Mouse (Mus musculus) spleen, postnatal 36 days (tissue): ENCODE results near the gene Sec1.

ENCODE experiments used
- DNase-seq, 2 experiments: peaks; one replicate each; pipeline ENCODE4 v3.0.0; 2022; ENCODE audit warnings: low spot score in 2 of 2, mixed read lengths in 1 of 2

Gene Sec1

DNA sequence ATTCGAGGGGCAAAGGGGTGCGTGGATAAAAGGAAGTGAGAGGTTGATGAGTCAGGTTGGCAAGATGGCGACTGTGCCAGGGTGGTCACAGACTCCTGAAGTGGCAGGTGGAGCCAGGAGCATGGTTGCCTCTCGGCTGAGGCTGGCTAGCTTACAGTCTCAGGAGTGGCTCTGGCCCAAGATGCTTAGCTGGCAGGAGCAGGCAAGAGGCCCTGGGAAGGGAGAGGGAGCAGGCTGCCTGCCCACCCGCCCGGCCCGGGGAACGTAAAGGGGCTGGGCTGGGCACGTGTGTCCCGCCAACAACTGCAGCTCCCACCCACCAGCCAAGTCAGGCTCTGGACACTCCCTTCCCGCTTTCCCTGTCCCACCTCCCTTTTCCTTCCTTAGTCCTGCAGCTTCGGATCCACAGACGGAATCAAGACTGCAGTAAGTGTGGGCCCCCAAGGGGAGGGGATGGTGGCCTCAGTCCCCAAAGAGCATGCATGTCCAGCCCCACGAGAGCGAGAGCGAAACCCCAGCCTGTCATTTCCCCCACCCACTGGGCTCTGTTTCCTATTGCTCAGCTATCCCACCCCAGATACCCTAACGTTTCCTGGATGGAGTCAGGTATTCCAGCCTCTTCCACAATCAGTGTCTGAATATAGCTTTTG is 52.7 kb downstream of the Sec1 start:
- DNase-seq: no peak

- DNase-seq: no peak
Measured at GRCm38 (mm10) chr7:45640191-45640957, 53.8 kb downstream of the Sec1 start.

DNA sequence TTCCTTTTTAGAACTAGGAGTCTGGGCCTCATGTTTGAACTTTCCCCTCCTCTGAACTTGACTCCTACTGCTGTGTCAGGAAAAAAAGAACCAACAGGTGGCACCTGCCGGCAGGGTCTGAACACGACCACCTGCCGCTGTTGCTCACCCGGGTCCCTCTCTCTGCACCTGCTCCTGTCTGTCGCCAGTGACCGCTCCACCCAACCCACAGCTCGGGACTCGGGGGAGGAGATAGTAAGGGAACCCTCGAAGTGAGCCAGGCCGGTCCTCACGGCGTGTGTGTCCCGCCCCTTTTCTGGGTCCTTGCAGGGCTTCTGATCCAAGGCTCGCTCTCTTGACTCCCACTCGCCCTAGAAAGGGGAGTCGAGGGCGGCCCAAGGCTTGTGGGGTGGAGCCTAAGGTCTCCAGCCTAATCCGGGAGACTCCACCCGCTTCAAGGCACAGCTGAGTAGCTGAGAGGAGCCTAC is 54.6 kb downstream of the Sec1 start, which contains the start of gene Mamstr:
Gene Mamstr (plus strand): TSS at position 417 of the 467 bp plus-strand sequence.
- DNase-seq: no peak

GRCm38 (mm10) chr7:45638623-45639401 is 55.4 kb downstream of the Sec1 start:
- DNase-seq: peak; percentile 32 to 42

- no peak for DNase-seq
Measured at GRCm38 (mm10) chr7:45637710-45638109, 56.5 kb downstream of the Sec1 start.

DNA sequence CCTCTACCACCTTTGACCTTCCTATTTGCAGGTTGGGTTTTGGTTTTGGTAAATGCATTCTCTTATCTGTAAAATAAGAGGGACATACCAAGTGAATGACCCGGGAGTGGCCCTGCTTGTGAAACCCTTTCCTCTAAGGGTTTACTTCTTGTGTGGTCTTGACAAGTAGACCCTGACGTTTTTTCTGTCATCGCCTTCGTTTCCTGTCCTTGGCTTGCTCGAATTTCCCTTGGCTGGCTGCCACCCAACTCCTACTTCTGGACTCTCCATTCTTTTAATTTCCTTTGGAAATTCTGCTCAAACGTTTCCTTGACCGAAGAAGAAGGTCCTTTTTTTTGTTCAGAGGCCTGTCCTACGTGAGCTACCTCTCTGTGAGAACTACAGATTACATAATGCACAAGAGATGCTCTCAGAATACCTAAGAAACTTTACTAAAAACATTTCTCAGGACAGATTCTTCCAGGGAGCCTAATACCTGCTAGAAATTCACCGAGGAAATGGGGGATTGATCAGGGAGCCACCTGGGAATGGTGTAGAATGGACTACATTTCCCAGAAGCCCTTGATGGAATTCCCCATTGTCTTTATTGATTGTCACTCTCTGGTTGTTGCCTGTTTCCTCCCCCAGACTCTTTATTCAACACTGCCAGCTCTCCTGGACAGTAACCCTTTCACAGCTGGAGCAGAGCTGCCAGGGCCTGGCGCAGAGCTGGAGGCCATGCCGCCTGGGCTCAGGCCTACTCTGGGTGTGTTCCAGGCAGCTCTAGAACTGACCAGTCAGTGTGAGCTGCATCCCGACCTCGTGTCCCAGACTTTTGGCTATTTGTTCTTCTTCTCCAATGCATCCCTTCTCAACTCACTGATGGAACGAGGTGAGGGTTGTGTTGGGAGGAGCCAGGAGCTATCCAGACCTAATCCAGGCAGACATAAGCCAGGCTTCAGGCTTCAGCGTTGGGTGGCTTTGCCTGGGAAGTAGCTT is 58.2 kb downstream of the Sec1 start:
- DNase-seq: no peak

DNA sequence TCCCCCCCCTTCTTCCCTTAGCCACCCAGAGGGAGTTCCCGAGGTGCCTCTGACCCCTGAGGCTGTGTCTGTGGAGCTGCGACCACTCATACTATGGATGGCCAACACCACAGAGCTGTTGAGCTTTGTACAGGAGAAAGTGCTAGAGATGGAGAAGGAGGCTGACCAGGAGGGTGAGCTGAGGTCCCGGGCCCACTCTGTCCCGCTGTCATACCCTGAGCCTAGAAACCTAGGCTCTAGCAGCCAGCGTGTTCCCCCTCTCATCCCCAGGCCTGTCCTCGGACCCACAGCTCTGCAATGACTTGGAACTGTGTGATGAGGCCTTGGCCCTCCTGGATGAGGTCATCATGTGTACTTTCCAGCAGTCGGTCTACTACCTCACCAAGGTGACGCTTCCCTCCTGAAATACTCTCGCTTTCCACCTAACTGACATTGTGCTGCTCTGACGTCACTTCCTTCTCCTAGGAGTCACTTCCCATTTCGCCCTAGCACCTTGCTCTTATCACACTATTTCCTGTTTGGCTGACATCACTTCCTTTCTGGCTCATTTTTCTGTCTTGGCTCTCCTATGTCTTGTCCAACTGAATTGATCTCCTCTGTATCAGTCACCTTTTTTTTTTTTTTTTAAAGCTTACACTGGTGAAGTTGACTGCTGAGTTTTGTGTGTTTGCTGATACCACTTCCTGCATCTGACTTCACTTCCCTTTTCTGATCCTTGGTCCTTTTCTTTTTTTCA is 59.1 kb downstream of the Sec1 start:
- peak; percentile 20 to 39 for DNase-seq

DNA sequence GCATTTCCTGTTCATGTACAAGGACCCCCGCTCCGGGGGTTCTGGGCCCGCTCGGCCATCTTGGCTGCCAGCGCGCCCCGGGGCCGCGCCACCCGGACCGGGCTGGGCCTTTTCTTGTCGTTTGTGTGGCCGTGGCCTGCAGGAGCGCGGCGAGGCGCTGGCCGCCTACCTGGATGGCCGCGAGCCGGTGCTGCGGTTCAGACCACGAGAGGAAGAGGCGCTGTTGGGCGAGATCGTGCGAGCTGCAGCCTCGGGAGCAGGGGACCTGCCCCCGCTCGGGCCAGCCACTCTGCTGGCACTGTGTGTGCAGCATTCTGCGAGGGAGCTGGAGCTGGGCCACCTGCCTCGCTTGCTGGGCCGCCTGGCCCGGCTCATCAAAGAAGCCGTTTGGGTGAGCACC is 61.7 kb downstream of the Sec1 start:
- DNase-seq: no peak

DNA sequence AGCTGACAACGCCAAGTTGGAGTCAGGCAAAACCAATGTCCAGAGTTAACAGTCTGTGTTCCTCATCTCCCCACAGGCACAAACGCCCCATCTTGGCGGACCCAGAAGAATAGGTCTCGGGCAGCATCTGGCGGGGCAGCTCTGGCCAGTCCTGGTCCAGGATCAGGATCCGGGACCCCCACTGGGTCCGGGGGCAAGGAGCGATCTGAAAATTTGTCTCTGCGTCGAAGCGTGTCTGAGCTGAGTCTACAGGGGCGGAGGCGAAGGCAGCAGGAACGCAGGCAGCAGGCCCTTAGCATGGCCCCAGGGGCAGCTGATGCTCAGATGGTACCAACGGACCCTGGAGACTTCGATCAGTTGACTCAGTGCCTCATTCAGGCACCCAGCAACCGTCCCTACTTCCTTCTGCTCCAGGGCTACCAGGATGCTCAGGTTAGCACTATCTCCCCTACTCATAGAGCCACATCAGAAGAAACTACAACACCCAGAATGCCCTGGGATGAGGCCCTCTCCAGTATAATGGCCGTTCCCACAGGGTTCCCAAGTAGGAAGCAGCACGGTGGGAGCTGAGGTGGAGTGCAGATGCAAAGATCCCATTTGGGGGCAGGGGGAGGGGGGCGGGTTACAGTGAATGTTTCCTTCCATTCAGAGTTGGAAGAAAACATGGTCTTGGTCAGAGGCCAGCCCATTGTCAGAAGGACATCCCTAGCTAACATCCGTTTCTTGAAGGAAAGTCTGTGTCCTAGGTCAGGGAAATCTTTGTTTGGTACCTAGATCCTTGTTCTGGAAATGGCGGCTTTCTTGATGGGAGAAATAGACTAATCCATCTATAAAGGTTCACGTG is 63.9 kb downstream of the Sec1 start:
- DNase-seq: no peak

DNA sequence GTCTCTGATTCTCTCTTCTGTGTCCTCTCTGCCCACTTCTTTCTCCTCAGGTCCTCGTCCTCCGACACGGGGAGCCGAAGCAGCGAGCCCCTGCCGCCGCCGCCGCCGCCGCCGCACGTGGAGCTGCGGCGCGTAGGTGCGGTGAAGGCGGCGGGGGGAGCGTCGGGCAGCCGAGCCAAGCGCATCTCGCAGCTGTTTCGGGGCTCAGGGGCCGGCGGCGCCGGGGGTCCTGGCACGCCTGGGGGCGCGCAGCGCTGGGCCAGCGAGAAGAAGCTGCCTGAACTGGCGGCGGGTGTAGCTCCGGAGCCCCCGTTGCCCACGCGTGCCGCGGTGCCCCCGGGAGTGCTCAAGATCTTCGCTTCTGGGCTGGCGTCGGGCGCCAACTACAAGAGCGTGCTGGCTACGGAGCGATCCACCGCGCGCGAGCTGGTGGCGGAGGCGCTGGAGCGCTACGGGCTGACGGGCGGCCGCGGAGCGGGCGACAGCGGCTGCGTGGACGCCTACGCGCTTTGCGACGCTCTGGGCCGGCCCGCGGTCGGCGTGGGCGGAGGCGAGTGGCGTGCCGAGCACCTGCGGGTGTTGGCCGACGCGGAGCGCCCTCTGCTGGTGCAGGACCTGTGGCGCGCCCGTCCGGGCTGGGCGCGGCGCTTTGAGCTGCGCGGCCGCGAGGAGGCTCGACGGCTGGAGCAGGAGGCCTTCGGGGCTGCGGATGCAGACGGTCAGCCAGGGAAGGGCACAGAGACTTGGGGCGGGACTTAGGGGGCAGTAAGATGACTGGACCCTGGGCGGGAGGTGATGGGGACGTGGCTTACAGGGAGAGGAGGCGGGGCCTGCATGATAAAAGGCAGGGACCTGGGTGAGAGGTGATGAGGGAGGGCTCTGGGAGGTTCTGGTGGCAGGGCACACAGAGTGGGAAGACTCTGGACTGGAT is 65.6 kb downstream of the Sec1 start:
- DNase-seq: peak; percentile 86 to 88
